ENCODE assay signal across 8 mouse cellular contexts in genomic region chr7:93093371-93094058, GRCm38 (mm10). TPM values are rescaled to one million over a fixed set of nuclear protein-coding genes. Genes with fewer than 3 reads are reported as not detected.
DNase-seq lines count a peak whose midpoint lies in the region; ATAC-seq and TF ChIP-seq lines count a peak whose summit lies in the region.

No protein-coding gene starts in this region.

- DNase-seq in adrenal gland, adult 2 months: peak; percentile 8
- no peak for DNase-seq in adrenal gland, postnatal 4 days (ENCODE audit: low spot score in 2 of 2)
- peak; percentile 78 for DNase-seq in kidney, postnatal 14 days
- DNase-seq in midbrain, embryonic 14.5 days: peak; percentile 88
- peak; percentile 27 for DNase-seq in stomach, postnatal 0 days (ENCODE audit: low spot score)

- ATAC-seq in forebrain, embryonic 13.5 days: peak; percentile 86
- peak; percentile 79 for ATAC-seq in heart, embryonic 14.5 days (ENCODE audit: insufficient number of reproducible peaks, insufficient read depth, low FRiP score, low read depth)
- peak; percentile 75 for ATAC-seq in limb, embryonic 15.5 days (ENCODE audit: insufficient number of reproducible peaks, low FRiP score, low TSS enrichment, low read depth)
- ATAC-seq in midbrain, embryonic 14.5 days (ENCODE audit: low FRiP score, low TSS enrichment): peak; percentile 85
- no peak for ATAC-seq in stomach, postnatal 0 days (ENCODE audit: low FRiP score, low TSS enrichment)

- no peak for TF ChIP-seq EP300 in stomach, postnatal 0 days (optimal IDR thresholded peaks at IDR 0.05)

- under 1% methylated on average over 11 of the region's 11 CpGs for WGBS in forebrain, embryonic 13.5 days
- WGBS in heart, embryonic 14.5 days: 36% methylated on average over 11 of the region's 11 CpGs
- 10% methylated on average over 11 of the region's 11 CpGs for WGBS in limb, embryonic 15.5 days
- 1% methylated on average over 11 of the region's 11 CpGs for WGBS in midbrain, embryonic 14.5 days
- WGBS in stomach, postnatal 0 days: 30% methylated on average over 11 of the region's 11 CpGs

- 0 out of 2 replicates have a peak overlapping the region, but pooled peaks have one; percentile 10 for H3K4me3 ChIP-seq in forebrain, embryonic 13.5 days
- H3K4me3 ChIP-seq in heart, embryonic 14.5 days (ENCODE audit: control insufficient read depth in 1 of 2, insufficient read depth in 1 of 2, low read depth in 1 of 2, low read length in 2 of 2): no peak overlapping the region
- H3K4me3 ChIP-seq in limb, embryonic 15.5 days: no peak overlapping the region
- H3K4me3 ChIP-seq in midbrain, embryonic 14.5 days (replicated peaks; ENCODE audit: low read depth, low read length): peak overlapping the region; percentile 23
- H3K4me3 ChIP-seq in stomach, postnatal 0 days (ENCODE audit: low read depth, low read length): no peak overlapping the region

- H3K4me1 ChIP-seq in forebrain, embryonic 13.5 days: peaks cover 25% of the 10 kb centered on the region
- no peaks in the 10 kb centered on the region; a peak in 1 of 4 replicates for H3K4me1 ChIP-seq in heart, embryonic 14.5 days (ENCODE audit: control insufficient read depth in 2 of 2, insufficient read depth in 2 of 2, low read length in 2 of 2)
- peaks cover 21% of the 10 kb centered on the region for H3K4me1 ChIP-seq in limb, embryonic 15.5 days
- H3K4me1 ChIP-seq in midbrain, embryonic 14.5 days (ENCODE audit: control insufficient read depth, insufficient read depth, low read length): peaks cover 13% of the 10 kb centered on the region; the same call in 1 of the 2 replicates
- H3K4me1 ChIP-seq in stomach, postnatal 0 days (replicated peaks; ENCODE audit: control insufficient read depth, insufficient read depth): no peaks in the 10 kb centered on the region

- H3K36me3 ChIP-seq in forebrain, embryonic 13.5 days (ENCODE audit: poor library complexity, severe bottlenecking): no peaks in the 10 kb centered on the region
- no peaks in the 10 kb centered on the region for H3K36me3 ChIP-seq in heart, embryonic 14.5 days (ENCODE audit: control insufficient read depth, insufficient read depth, low read length)
- H3K36me3 ChIP-seq in limb, embryonic 15.5 days: no peaks in the 10 kb centered on the region
- H3K36me3 ChIP-seq in midbrain, embryonic 14.5 days (ENCODE audit: control insufficient read depth, insufficient read depth, low read length): no peaks in the 10 kb centered on the region
- no peaks in the 10 kb centered on the region for H3K36me3 ChIP-seq in stomach, postnatal 0 days (ENCODE audit: control insufficient read depth, insufficient read depth, low read length)

- H3K9ac ChIP-seq in forebrain, embryonic 13.5 days: peak overlapping the region; percentile 24; the same call in 1 of the 2 replicates
- no peak overlapping the region for H3K9ac ChIP-seq in heart, embryonic 14.5 days (ENCODE audit: low read length)
- no peak overlapping the region for H3K9ac ChIP-seq in limb, embryonic 15.5 days
- peak overlapping the region; percentile 14; the same call in 1 of the 2 replicates for H3K9ac ChIP-seq in midbrain, embryonic 14.5 days (replicated peaks; ENCODE audit: low read length)
- H3K9ac ChIP-seq in stomach, postnatal 0 days (ENCODE audit: low read length): no peak overlapping the region

- no peaks in the 10 kb centered on the region for H3K9me3 ChIP-seq in forebrain, embryonic 13.5 days (replicated peaks)
- no peaks in the 10 kb centered on the region for H3K9me3 ChIP-seq in heart, embryonic 14.5 days (ENCODE audit: control insufficient read depth, low read length)
- H3K9me3 ChIP-seq in limb, embryonic 15.5 days: no peaks in the 10 kb centered on the region
- no peaks in the 10 kb centered on the region for H3K9me3 ChIP-seq in midbrain, embryonic 14.5 days (ENCODE audit: control insufficient read depth, low read length)
- no peaks in the 10 kb centered on the region for H3K9me3 ChIP-seq in stomach, postnatal 0 days (ENCODE audit: control insufficient read depth, low read length)

- no peak for TF ChIP-seq CTCF in stomach, postnatal 0 days (IDR thresholded peaks at IDR 0.05; ENCODE audit: low read depth)

- H3K27me3 ChIP-seq in forebrain, embryonic 13.5 days: peaks cover 9% of the 10 kb centered on the region; the same call in 1 of the 2 replicates
- no peaks in the 10 kb centered on the region for H3K27me3 ChIP-seq in heart, embryonic 14.5 days (ENCODE audit: control insufficient read depth, insufficient read depth, low read length)
- no peaks in the 10 kb centered on the region; the same call in 1 of the 2 replicates for H3K27me3 ChIP-seq in limb, embryonic 15.5 days
- H3K27me3 ChIP-seq in midbrain, embryonic 14.5 days (ENCODE audit: control insufficient read depth, insufficient read depth, low read length): peaks cover 15% of the 10 kb centered on the region; the same call in 1 of the 2 replicates
- H3K27me3 ChIP-seq in stomach, postnatal 0 days (ENCODE audit: control insufficient read depth, insufficient read depth, low read length): no peaks in the 10 kb centered on the region

- H3K27ac ChIP-seq in forebrain, embryonic 13.5 days: peak overlapping the region; percentile 60
- H3K27ac ChIP-seq in heart, embryonic 14.5 days (replicated peaks in 1 of 2; ENCODE audit: control insufficient read depth in 1 of 2, insufficient read depth in 1 of 2, low read depth in 2 of 2, low read length in 2 of 2): peak overlapping the region; percentile 34 to 61; a peak in 2 of 4 replicates
- H3K27ac ChIP-seq in limb, embryonic 15.5 days: peak overlapping the region; percentile 61; the same call in 1 of the 2 replicates
- H3K27ac ChIP-seq in midbrain, embryonic 14.5 days (replicated peaks; ENCODE audit: low read depth, low read length): peak overlapping the region; percentile 55
- no peak overlapping the region for H3K27ac ChIP-seq in stomach, postnatal 0 days (replicated peaks)

- H3K4me2 ChIP-seq in forebrain, embryonic 13.5 days: peak overlapping the region; percentile 51
- peak overlapping the region; percentile 31; the same call in 1 of the 2 replicates for H3K4me2 ChIP-seq in heart, embryonic 14.5 days (ENCODE audit: low read length)
- peak overlapping the region; percentile 21 for H3K4me2 ChIP-seq in limb, embryonic 15.5 days
- H3K4me2 ChIP-seq in midbrain, embryonic 14.5 days (ENCODE audit: low read length): peak overlapping the region; percentile 52
- H3K4me2 ChIP-seq in stomach, postnatal 0 days (replicated peaks; ENCODE audit: low read depth): peak overlapping the region; percentile 3; the same call in 1 of the 2 replicates

RNA-seq across cellular contexts. Expression of gene Fam181b, which starts 13.8 kb away (rescaled TPM):
- 1 to 10 TPM; 1.4 to 6.3 TPM for total RNA-seq in adrenal gland, adult 2 months (2021)
- polyA plus RNA-seq in adrenal gland, adult 2 months (2012; rRNA removed): 10.8 and 19.8 TPM in 2 replicates
- total RNA-seq in adrenal gland, postnatal 4 days (2021): 1 to 10 TPM; 3.6 to 6.2 TPM
- 24.1 and 28.2 TPM in 2 replicates for polyA plus RNA-seq in forebrain, embryonic 13.5 days (2015; fragmentation: Nextera tagmentation; extraction: Ambion mirVana)
- 2.9 and 3.1 TPM in 2 replicates for polyA plus RNA-seq in heart, embryonic 14.5 days (2014; fragmentation: Nextera tagmentation; extraction: Ambion mirVana)
- polyA plus RNA-seq in limb, embryonic 15.5 days (2015; fragmentation: Nextera tagmentation; extraction: Ambion mirVana): 9.3 and 10.8 TPM in 2 replicates
- polyA plus RNA-seq in midbrain, embryonic 14.5 days (2014; fragmentation: Nextera tagmentation; extraction: Ambion mirVana): 29.0 and 38.7 TPM in 2 replicates
- 2.7 and 3.0 TPM in 2 replicates for polyA plus RNA-seq in stomach, postnatal 0 days (2015; fragmentation: Nextera tagmentation; extraction: Ambion mirVana)

Comparison
In these comparisons a context has a peak if more than half of its experiments do, and no peak if none do; other contexts are left out.
1. DNase-seq: peak in adrenal gland, adult 2 months (single experiment), kidney, postnatal 14 days (single experiment), midbrain, embryonic 14.5 days (single experiment) and stomach, postnatal 0 days (single experiment); none in adrenal gland, postnatal 4 days (0 of 2).
2. H3K4me3 ChIP-seq: peak in forebrain, embryonic 13.5 days (single experiment) and midbrain, embryonic 14.5 days (single experiment); none in heart, embryonic 14.5 days (0 of 2), limb, embryonic 15.5 days (single experiment) and stomach, postnatal 0 days (single experiment).
3. H3K9ac ChIP-seq: peak in forebrain, embryonic 13.5 days (single experiment) and midbrain, embryonic 14.5 days (single experiment); none in heart, embryonic 14.5 days (single experiment), limb, embryonic 15.5 days (single experiment) and stomach, postnatal 0 days (single experiment).
4. Peak in every context shown above with its lines, with median percentiles within 50 percentile points of each other: H3K4me2 ChIP-seq.